Mouse (Mus musculus): ENCODE measurements around the gene Tet3. TPM values are rescaled to one million over a fixed set of nuclear protein-coding genes. Genes with fewer than 3 reads are reported as not detected.

The Tet3 gene
- polyA plus RNA-seq, 1 experiment from 2014 or later, result 47.1 TPM

GRCm38 (mm10) chr6:83385569-83386090 lies 73.3 kb downstream of the Tet3 start:
- H3K36me3 ChIP-seq (ENCODE audit: control insufficient read depth, insufficient read depth, low read length), result peaks cover 32% of the 10 kb centered on the region

GRCm38 (mm10) chr6:83381510-83382491 lies 77.1 kb downstream of the Tet3 start:
- no peaks in the 10 kb centered on the region for H3K27me3 ChIP-seq (ENCODE audit: control insufficient read depth, insufficient read depth, low read depth, low read length)
- no peaks in the 10 kb centered on the region for H3K4me1 ChIP-seq (replicated peaks; ENCODE audit: control insufficient read depth, insufficient read depth, low read length)
- no peak overlapping the region for H3K4me3 ChIP-seq (ENCODE audit: low read length)
- H3K9ac ChIP-seq (ENCODE audit: low read length), result no peak overlapping the region
- H3K27ac ChIP-seq (ENCODE audit: low read length), result no peak overlapping the region
- no peak for ATAC-seq (ENCODE audit: low read depth)
- 78% methylated on average over 10 of the region's 10 CpGs for WGBS
- H3K36me3 ChIP-seq (ENCODE audit: control insufficient read depth, insufficient read depth, low read length), result peaks cover 60% of the 10 kb centered on the region
- H3K4me2 ChIP-seq (ENCODE audit: low read depth, low read length), result no peak overlapping the region
- H3K9me3 ChIP-seq (ENCODE audit: control insufficient read depth, low read length), result no peaks in the 10 kb centered on the region

More at GRCm38 (mm10) chr6:83385569-83386090, 73.3 kb downstream of the Tet3 start:
- no peaks in the 10 kb centered on the region for H3K27me3 ChIP-seq (ENCODE audit: control insufficient read depth, insufficient read depth, low read depth, low read length)
- no peak overlapping the region for H3K4me3 ChIP-seq (ENCODE audit: low read length)
- no peaks in the 10 kb centered on the region for H3K9me3 ChIP-seq (ENCODE audit: control insufficient read depth, low read length)
- no peak overlapping the region for H3K27ac ChIP-seq (ENCODE audit: low read length)
- H3K4me2 ChIP-seq (ENCODE audit: low read depth, low read length), result no peak overlapping the region
- no peak overlapping the region for H3K9ac ChIP-seq (ENCODE audit: low read length)
- WGBS, result 85% methylated on average over 9 of the region's 9 CpGs
- ATAC-seq (ENCODE audit: low read depth), result no peak
- H3K4me1 ChIP-seq (replicated peaks; ENCODE audit: control insufficient read depth, insufficient read depth, low read length), result no peaks in the 10 kb centered on the region

- H3K36me3 ChIP-seq (ENCODE audit: control insufficient read depth, insufficient read depth, low read length), result peaks cover 64% of the 10 kb centered on the region
- H3K4me2 ChIP-seq (ENCODE audit: low read depth, low read length), result no peak overlapping the region
- WGBS, result 78% methylated on average over 9 of the region's 9 CpGs
- no peak overlapping the region for H3K9ac ChIP-seq (ENCODE audit: low read length)
- H3K9me3 ChIP-seq (ENCODE audit: control insufficient read depth, low read length), result no peaks in the 10 kb centered on the region
- no peak for ATAC-seq (ENCODE audit: low read depth)
- H3K4me3 ChIP-seq (ENCODE audit: low read length), result no peak overlapping the region
- H3K4me1 ChIP-seq (replicated peaks; ENCODE audit: control insufficient read depth, insufficient read depth, low read length), result no peaks in the 10 kb centered on the region
- H3K27me3 ChIP-seq (ENCODE audit: control insufficient read depth, insufficient read depth, low read depth, low read length), result no peaks in the 10 kb centered on the region
- H3K27ac ChIP-seq (ENCODE audit: low read length), result no peak overlapping the region
Observed at GRCm38 (mm10) chr6:83373704-83374300, 85.1 kb downstream of the Tet3 start.

GRCm38 (mm10) chr6:83371350-83371749 lies 87.5 kb downstream of the Tet3 start:
- Histone ChIP-seq H3K4me3 (ENCODE audit: low read length) (no peak overlapping the region), H3K4me2 (ENCODE audit: low read depth, low read length) (no peak overlapping the region)
- whole genome bisulfite sequencing, result 83% methylated on average over 3 of the region's 3 CpGs

GRCm38 (mm10) chr6:83370316-83370965 lies 88.4 kb downstream of the Tet3 start:
- Histone ChIP-seq H3K36me3 (ENCODE audit: control insufficient read depth, insufficient read depth, low read length) (peaks cover 70% of the 10 kb centered on the region), H3K4me3 (ENCODE audit: low read length) (no peak overlapping the region), H3K27ac (ENCODE audit: low read length) (no peak overlapping the region), H3K4me2 (ENCODE audit: low read depth, low read length) (no peak overlapping the region), H3K4me1 (replicated peaks; ENCODE audit: control insufficient read depth, insufficient read depth, low read length) (no peaks in the 10 kb centered on the region), H3K9me3 (ENCODE audit: control insufficient read depth, low read length) (no peaks in the 10 kb centered on the region), H3K27me3 (ENCODE audit: control insufficient read depth, insufficient read depth, low read depth, low read length) (no peaks in the 10 kb centered on the region), H3K9ac (ENCODE audit: low read length) (no peak overlapping the region)
- 86% methylated on average over 21 of the region's 21 CpGs for WGBS
- no peak for ATAC-seq (ENCODE audit: low read depth)

More at GRCm38 (mm10) chr6:83371350-83371749, 87.5 kb downstream of the Tet3 start:
- no peak for ATAC-seq (ENCODE audit: low read depth)
- no peaks in the 10 kb centered on the region for H3K9me3 ChIP-seq (ENCODE audit: control insufficient read depth, low read length)
- peaks cover 71% of the 10 kb centered on the region for H3K36me3 ChIP-seq (ENCODE audit: control insufficient read depth, insufficient read depth, low read length)
- H3K9ac ChIP-seq (ENCODE audit: low read length), result no peak overlapping the region
- H3K27me3 ChIP-seq (ENCODE audit: control insufficient read depth, insufficient read depth, low read depth, low read length), result no peaks in the 10 kb centered on the region
- H3K27ac ChIP-seq (ENCODE audit: low read length), result no peak overlapping the region
- no peaks in the 10 kb centered on the region for H3K4me1 ChIP-seq (replicated peaks; ENCODE audit: control insufficient read depth, insufficient read depth, low read length)

- Histone ChIP-seq H3K4me1 (replicated peaks; ENCODE audit: control insufficient read depth, insufficient read depth, low read length) (no peaks in the 10 kb centered on the region), H3K9ac (ENCODE audit: low read length) (no peak overlapping the region), H3K27ac (ENCODE audit: low read length) (no peak overlapping the region), H3K9me3 (ENCODE audit: control insufficient read depth, low read length) (no peaks in the 10 kb centered on the region), H3K36me3 (ENCODE audit: control insufficient read depth, insufficient read depth, low read length) (peaks cover 30% of the 10 kb centered on the region), H3K4me2 (ENCODE audit: low read depth, low read length) (no peak overlapping the region), H3K4me3 (ENCODE audit: low read length) (no peak overlapping the region), H3K27me3 (ENCODE audit: control insufficient read depth, insufficient read depth, low read depth, low read length) (no peaks in the 10 kb centered on the region)
- ATAC-seq (ENCODE audit: low read depth), result no peak
- 84% methylated on average over 12 of the region's 12 CpGs for WGBS
Observed at GRCm38 (mm10) chr6:83363075-83363474, 95.8 kb downstream of the Tet3 start.

- WGBS, result 84% methylated on average over 11 of the region's 11 CpGs
- ATAC-seq (ENCODE audit: low read depth), result no peak
- no peaks in the 10 kb centered on the region for H3K27me3 ChIP-seq (ENCODE audit: control insufficient read depth, insufficient read depth, low read depth, low read length)
- no peaks in the 10 kb centered on the region for H3K9me3 ChIP-seq (ENCODE audit: control insufficient read depth, low read length)
- no peak overlapping the region for H3K27ac ChIP-seq (ENCODE audit: low read length)
- H3K36me3 ChIP-seq (ENCODE audit: control insufficient read depth, insufficient read depth, low read length), result peaks cover 18% of the 10 kb centered on the region
- no peak overlapping the region for H3K4me2 ChIP-seq (ENCODE audit: low read depth, low read length)
- no peak overlapping the region for H3K9ac ChIP-seq (ENCODE audit: low read length)
- H3K4me3 ChIP-seq (ENCODE audit: low read length), result no peak overlapping the region
- no peaks in the 10 kb centered on the region for H3K4me1 ChIP-seq (replicated peaks; ENCODE audit: control insufficient read depth, insufficient read depth, low read length)
Observed at GRCm38 (mm10) chr6:83361523-83362248, 97.2 kb downstream of the Tet3 start.

GRCm38 (mm10) chr6:83357436-83357835 lies 101.4 kb downstream of the Tet3 start:
- WGBS, result 89% methylated on average over 10 of the region's 10 CpGs
- no peak overlapping the region for H3K4me2 ChIP-seq (ENCODE audit: low read depth, low read length)
- no peak overlapping the region for H3K9ac ChIP-seq (ENCODE audit: low read length)
- ATAC-seq (ENCODE audit: low read depth), result no peak
- no peaks in the 10 kb centered on the region for H3K9me3 ChIP-seq (ENCODE audit: control insufficient read depth, low read length)
- H3K27ac ChIP-seq (ENCODE audit: low read length), result no peak overlapping the region
- peaks cover 21% of the 10 kb centered on the region for H3K36me3 ChIP-seq (ENCODE audit: control insufficient read depth, insufficient read depth, low read length)
- H3K4me1 ChIP-seq (replicated peaks; ENCODE audit: control insufficient read depth, insufficient read depth, low read length), result no peaks in the 10 kb centered on the region
- no peaks in the 10 kb centered on the region for H3K27me3 ChIP-seq (ENCODE audit: control insufficient read depth, insufficient read depth, low read depth, low read length)
- no peak overlapping the region for H3K4me3 ChIP-seq (ENCODE audit: low read length)
